Mouse (Mus musculus): ENCODE results near the gene Cox6b1.

Gene Cox6b1

GRCm38 (mm10) chr7:30586455-30587020 is 39.4 kb downstream of the Cox6b1 start:
- in situ Hi-C loops (cut with MboI, MseI): no loop called here

- in situ Hi-C loops (cut with MboI, MseI): no loop called here
Observed at GRCm38 (mm10) chr7:30585170-30585569, 40.8 kb downstream of the Cox6b1 start.

GRCm38 (mm10) chr7:30584339-30584738 is 41.6 kb downstream of the Cox6b1 start:
- in situ Hi-C loops (cut with MboI, MseI): no loop called here

GRCm38 (mm10) chr7:30581547-30581946 is 44.4 kb downstream of the Cox6b1 start:
- in situ Hi-C loops (cut with MboI, MseI): no loop called here

- in situ Hi-C loops (cut with MboI, MseI): no loop called here
Observed at GRCm38 (mm10) chr7:30579950-30580349, 46.0 kb downstream of the Cox6b1 start.

GRCm38 (mm10) chr7:30572969-30573368 is 53.0 kb downstream of the Cox6b1 start:
- in situ Hi-C loops (cut with MboI, MseI): loop anchor here in 1 of 2 experiments (5.0 kb wide), 1 partner anchor 44 kb away; no protein-coding TSS in a partner anchor

- in situ Hi-C loops (cut with MboI, MseI): loop anchor here in 1 of 2 experiments (5.0 kb wide), 1 partner anchor 45 kb away; no protein-coding TSS in a partner anchor
Observed at GRCm38 (mm10) chr7:30572389-30572788, 53.6 kb downstream of the Cox6b1 start.

- in situ Hi-C loops (cut with MboI, MseI): no loop called here
Observed at GRCm38 (mm10) chr7:30567555-30567954, 58.4 kb downstream of the Cox6b1 start.
